Mouse (Mus musculus) liver, embryonic 13.5 days (tissue): Measurements from ENCODE around the gene Naa50. TPM values are rescaled to one million over a fixed set of nuclear protein-coding genes. Genes with fewer than 3 reads are reported as not detected.

ENCODE experiments used
- ATAC-seq: fragments of 200-750 bp; cut with Nextera tagmentation; 2 replicates; pipeline ENCODE4 v1.8.0; 2017; ENCODE audit warnings: low read depth, mild to moderate bottlenecking, moderate number of reproducible peaks, moderate library complexity
- DNase-seq: peaks from one replicate; pipeline ENCODE4 v3.0.0; 2022
- H3K27ac ChIP-seq: fragments of 300-500 bp; sonication (generic); 2 replicates; pipeline ENCODE4 v1.5.1; 2015; ENCODE audit warnings: moderate library complexity, mild to moderate bottlenecking, inconsistent platforms
- H3K27me3 ChIP-seq: fragments of 300-500 bp; sonication (generic); 2 replicates; pipeline ENCODE4 v1.6.1; 2015; ENCODE audit warnings: mild to moderate bottlenecking, inconsistent platforms
- H3K36me3 ChIP-seq: fragments of 300-500 bp; sonication (generic); 2 replicates; pipeline ENCODE4 v1.6.1; 2015; ENCODE audit warnings: mild to moderate bottlenecking, inconsistent platforms
- H3K4me1 ChIP-seq: fragments of 300-500 bp; sonication (generic); replicated peaks from 2 replicates; pipeline ENCODE4 v1.6.1; 2015; ENCODE audit warnings: inconsistent platforms
- H3K4me2 ChIP-seq: fragments of 300-500 bp; sonication (generic); 2 replicates; pipeline ENCODE4 v1.6.1; 2015; ENCODE audit warnings: inconsistent platforms, mild to moderate bottlenecking, moderate library complexity
- H3K4me3 ChIP-seq: fragments of 300-500 bp; sonication (generic); replicated peaks from 2 replicates; pipeline ENCODE4 v1.5.1; 2015; ENCODE audit warnings: mild to moderate bottlenecking, inconsistent platforms
- H3K9ac ChIP-seq: fragments of 300-500 bp; sonication (generic); 2 replicates; pipeline ENCODE4 v1.6.1; 2015; ENCODE audit warnings: mild to moderate bottlenecking, inconsistent platforms
- H3K9me3 ChIP-seq: fragments of 300-500 bp; sonication (generic); replicated peaks from 2 replicates; pipeline ENCODE4 v1.6.1; 2016; ENCODE audit warnings: inconsistent platforms
- WGBS: fragments of 180-500 bp; shearing (Covaris S2); methylation state at CpG from one replicate; pipeline ENCODE4 v1.1.7; 2015; ENCODE audit not compliant: insufficient replicate concordance; 5-methylcytosine and 5-hydroxymethylcytosine counted together
- polyA plus RNA-seq: library from polyadenylated mRNA; unstranded; fragments of >200 nt; fragmentation: Nextera tagmentation; extraction: Ambion mirVana; gene quantifications from 2 replicates; pipeline ENCODE4 v1.2.1, GENCODE M21; 2015

Naa50 gene
- polyA plus RNA-seq, 1 experiment from 2014 or later: 98.5 TPM

GRCm38 (mm10) chr16:44122982-44123725 lies 16.5 kb upstream of the Naa50 start:
- no peaks in the 10 kb centered on the region for H3K9me3 ChIP-seq
- no peak overlapping the region for H3K9ac ChIP-seq
- ATAC-seq: no peak
- peaks cover 6% of the 10 kb centered on the region; the same call in 1 of the 2 replicates for H3K4me1 ChIP-seq
- 75% methylated on average over 7 of the region's 7 CpGs for WGBS
- H3K4me3 ChIP-seq: no peak overlapping the region
- no peak for DNase-seq
- H3K27ac ChIP-seq: no peak overlapping the region
- no peak overlapping the region for H3K4me2 ChIP-seq
- H3K36me3 ChIP-seq: no peaks in the 10 kb centered on the region
- H3K27me3 ChIP-seq: no peaks in the 10 kb centered on the region

GRCm38 (mm10) chr16:44123786-44124185 lies 15.8 kb upstream of the Naa50 start:
- peaks cover 6% of the 10 kb centered on the region; the same call in 1 of the 2 replicates for H3K4me1 ChIP-seq
- DNase-seq: no peak
- H3K9me3 ChIP-seq: no peaks in the 10 kb centered on the region
- no peaks in the 10 kb centered on the region for H3K36me3 ChIP-seq
- no peak overlapping the region for H3K9ac ChIP-seq
- ATAC-seq: no peak
- H3K27me3 ChIP-seq: no peaks in the 10 kb centered on the region
- no peak overlapping the region for H3K4me2 ChIP-seq
- no peak overlapping the region for H3K4me3 ChIP-seq
- 53% methylated on average over 2 of the region's 2 CpGs for WGBS
- no peak overlapping the region for H3K27ac ChIP-seq

- DNase-seq (no peak), ATAC-seq (no peak)
- Histone ChIP-seq H3K36me3 (no peaks in the 10 kb centered on the region), H3K9me3 (no peaks in the 10 kb centered on the region), H3K4me2 (no peak overlapping the region), H3K27ac (no peak overlapping the region), H3K4me3 (no peak overlapping the region), H3K27me3 (no peaks in the 10 kb centered on the region), H3K9ac (no peak overlapping the region), H3K4me1 (peaks cover 6% of the 10 kb centered on the region; the same call in 1 of the 2 replicates)
- WGBS: 71% methylated on average over 1 of the region's 1 CpGs
Measured at GRCm38 (mm10) chr16:44124713-44125112, 14.9 kb upstream of the Naa50 start.

GRCm38 (mm10) chr16:44125436-44125835 lies 14.2 kb upstream of the Naa50 start:
- Histone ChIP-seq H3K4me1 (peaks cover 6% of the 10 kb centered on the region; the same call in 1 of the 2 replicates), H3K9ac (no peak overlapping the region), H3K4me3 (no peak overlapping the region), H3K36me3 (no peaks in the 10 kb centered on the region), H3K27ac (no peak overlapping the region), H3K9me3 (no peaks in the 10 kb centered on the region), H3K4me2 (no peak overlapping the region), H3K27me3 (no peaks in the 10 kb centered on the region)
- no peak for DNase-seq
- WGBS: 63% methylated on average over 2 of the region's 2 CpGs
- ATAC-seq: no peak

GRCm38 (mm10) chr16:44126437-44126836 lies 13.2 kb upstream of the Naa50 start:
- no peak overlapping the region for H3K9ac ChIP-seq
- WGBS: 79% methylated on average over 4 of the region's 4 CpGs

GRCm38 (mm10) chr16:44132300-44132699 lies 7.3 kb upstream of the Naa50 start:
- no peaks in the 10 kb centered on the region for H3K36me3 ChIP-seq
- no peak overlapping the region for H3K4me3 ChIP-seq
- ATAC-seq (no peak), DNase-seq (no peak)
- no peak overlapping the region for H3K9ac ChIP-seq
- WGBS: 77% methylated on average over 4 of the region's 4 CpGs
- H3K27ac ChIP-seq: no peak overlapping the region
- H3K9me3 ChIP-seq: no peaks in the 10 kb centered on the region
- H3K27me3 ChIP-seq: no peaks in the 10 kb centered on the region
- no peak overlapping the region for H3K4me2 ChIP-seq
- H3K4me1 ChIP-seq: peaks cover 12% of the 10 kb centered on the region

More at GRCm38 (mm10) chr16:44126437-44126836, 13.2 kb upstream of the Naa50 start:
- H3K9me3 ChIP-seq: no peaks in the 10 kb centered on the region
- no peak for ATAC-seq
- H3K4me3 ChIP-seq: no peak overlapping the region
- no peaks in the 10 kb centered on the region for H3K27me3 ChIP-seq
- peaks cover 6% of the 10 kb centered on the region; the same call in 1 of the 2 replicates for H3K4me1 ChIP-seq
- H3K4me2 ChIP-seq: no peak overlapping the region
- DNase-seq: no peak
- H3K36me3 ChIP-seq: no peaks in the 10 kb centered on the region
- no peak overlapping the region for H3K27ac ChIP-seq

GRCm38 (mm10) chr16:44133187-44133586 lies 6.4 kb upstream of the Naa50 start:
- Histone ChIP-seq H3K27me3 (no peaks in the 10 kb centered on the region), H3K4me3 (no peak overlapping the region), H3K36me3 (no peaks in the 10 kb centered on the region), H3K4me2 (no peak overlapping the region), H3K9me3 (no peaks in the 10 kb centered on the region), H3K9ac (no peak overlapping the region), H3K27ac (no peak overlapping the region), H3K4me1 (peaks cover 21% of the 10 kb centered on the region)
- ATAC-seq: no peak
- no peak for DNase-seq
- 77% methylated on average over 3 of the region's 3 CpGs for WGBS

- 76% methylated on average over 6 of the region's 6 CpGs for WGBS
- no peak for ATAC-seq
Measured at GRCm38 (mm10) chr16:44136511-44137021, 3.1 kb upstream of the Naa50 start.

GRCm38 (mm10) chr16:44138377-44138978 lies 1.2 kb upstream of the Naa50 start:
- WGBS: under 1% methylated on average over 24 of the region's 24 CpGs
- ATAC-seq: no peak
- no peak for DNase-seq
- Histone ChIP-seq H3K27me3 (no peaks in the 10 kb centered on the region), H3K27ac (peak overlapping the region; percentile 97), H3K9me3 (no peaks in the 10 kb centered on the region), H3K9ac (peak overlapping the region; percentile 92), H3K4me1 (peaks cover 40% of the 10 kb centered on the region), H3K36me3 (no peaks in the 10 kb centered on the region), H3K4me3 (peak overlapping the region; percentile 97), H3K4me2 (peak overlapping the region; percentile 98)

More at GRCm38 (mm10) chr16:44136511-44137021, 3.1 kb upstream of the Naa50 start:
- Histone ChIP-seq H3K27ac (no peak overlapping the region), H3K27me3 (no peaks in the 10 kb centered on the region), H3K9ac (no peak overlapping the region), H3K4me3 (no peak overlapping the region), H3K4me1 (peaks cover 28% of the 10 kb centered on the region), H3K9me3 (no peaks in the 10 kb centered on the region), H3K4me2 (0 out of 2 replicates have a peak overlapping the region, but pooled peaks have one; percentile 13), H3K36me3 (no peaks in the 10 kb centered on the region)
- no peak for DNase-seq

- peak overlapping the region; percentile 96 for H3K9ac ChIP-seq
- peak overlapping the region; percentile 97 for H3K27ac ChIP-seq
- H3K4me3 ChIP-seq: peak overlapping the region; percentile 97
- no peaks in the 10 kb centered on the region for H3K36me3 ChIP-seq
- peaks cover 44% of the 10 kb centered on the region for H3K4me1 ChIP-seq
- under 1% methylated on average over 25 of the region's 25 CpGs for WGBS
- H3K9me3 ChIP-seq: no peaks in the 10 kb centered on the region
- peak; percentile 83 for DNase-seq
- H3K27me3 ChIP-seq: no peaks in the 10 kb centered on the region
- H3K4me2 ChIP-seq: peak overlapping the region; percentile 98
- peak; percentile 83 for ATAC-seq
Measured at GRCm38 (mm10) chr16:44138979-44139535, 573 bp upstream of the Naa50 start.

GRCm38 (mm10) chr16:44140186-44140787 lies 657 bp downstream of the Naa50 start:
- H3K9me3 ChIP-seq: no peaks in the 10 kb centered on the region
- under 1% methylated on average over 44 of the region's 44 CpGs for WGBS
- H3K36me3 ChIP-seq: no peaks in the 10 kb centered on the region
- DNase-seq (peak; percentile 72), ATAC-seq (peak; percentile 72)
- peak overlapping the region; percentile 96 for H3K9ac ChIP-seq
- peak overlapping the region; percentile 98 for H3K4me2 ChIP-seq
- H3K4me1 ChIP-seq: peaks cover 41% of the 10 kb centered on the region
- no peaks in the 10 kb centered on the region for H3K27me3 ChIP-seq
- H3K4me3 ChIP-seq: peak overlapping the region; percentile 97
- H3K27ac ChIP-seq: peak overlapping the region; percentile 97
